Mouse (Mus musculus) bone marrow macrophage, adult 2 months (primary cell): ENCODE measurements around the gene Slc36a4.

ENCODE experiments used
- CTCF ChIP-seq: IDR thresholded peaks from 2 replicates; pipeline ENCODE4 v1.5.1; 2012; ENCODE audit warnings: low read depth, mild to moderate bottlenecking, low read length, moderate library complexity
- POLR2A ChIP-seq: IDR thresholded peaks from 2 replicates; pipeline ENCODE4 v1.6.1; 2012; ENCODE audit warnings: mild to moderate bottlenecking, low read depth, low read length, borderline replicate concordance

DNA sequence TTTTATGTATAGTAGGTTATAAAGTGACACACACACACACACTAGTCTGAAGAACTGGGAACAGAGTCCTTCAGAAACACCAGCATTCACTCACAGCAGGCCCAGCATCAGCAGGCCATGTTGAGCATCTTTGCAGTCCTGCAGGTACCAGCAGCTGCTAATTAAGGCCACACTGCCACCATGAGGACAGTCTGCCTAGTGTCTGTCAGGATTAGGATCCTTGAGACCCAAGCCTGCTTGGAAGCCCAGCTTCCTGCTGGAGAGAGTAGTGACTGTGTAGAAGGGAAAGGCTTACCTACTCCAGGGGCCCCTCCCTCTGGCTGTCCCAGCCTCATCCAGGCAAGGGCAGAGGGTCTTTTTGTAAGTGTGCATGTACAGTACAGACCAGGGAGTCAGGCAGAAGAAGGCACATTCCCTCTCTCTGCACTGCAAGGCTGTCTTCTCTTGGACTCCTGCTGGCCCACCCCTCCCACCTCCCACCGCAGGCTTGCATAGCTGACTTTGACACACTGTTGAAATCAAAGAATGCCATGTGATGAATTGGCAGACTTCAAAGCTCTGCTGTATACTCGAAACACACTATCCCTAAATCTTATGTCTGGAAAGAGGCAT, 27.6 kb upstream of the Slc36a4 start:
- TF ChIP-seq POLR2A (no peak), CTCF (peak; percentile 24; the same call in 1 of the 2 replicates)
